Mouse (Mus musculus): Measurements from ENCODE around the gene Cntd1. TPM values are rescaled to one million over a fixed set of nuclear protein-coding genes. Genes with fewer than 3 reads are reported as not detected.
A peak's percentile ranks its signal among the peaks of the same experiment; 100 is the strongest.

The Cntd1 gene
- polyA plus RNA-seq, 1 experiment from 2014 or later: 1.4 TPM

DNA sequence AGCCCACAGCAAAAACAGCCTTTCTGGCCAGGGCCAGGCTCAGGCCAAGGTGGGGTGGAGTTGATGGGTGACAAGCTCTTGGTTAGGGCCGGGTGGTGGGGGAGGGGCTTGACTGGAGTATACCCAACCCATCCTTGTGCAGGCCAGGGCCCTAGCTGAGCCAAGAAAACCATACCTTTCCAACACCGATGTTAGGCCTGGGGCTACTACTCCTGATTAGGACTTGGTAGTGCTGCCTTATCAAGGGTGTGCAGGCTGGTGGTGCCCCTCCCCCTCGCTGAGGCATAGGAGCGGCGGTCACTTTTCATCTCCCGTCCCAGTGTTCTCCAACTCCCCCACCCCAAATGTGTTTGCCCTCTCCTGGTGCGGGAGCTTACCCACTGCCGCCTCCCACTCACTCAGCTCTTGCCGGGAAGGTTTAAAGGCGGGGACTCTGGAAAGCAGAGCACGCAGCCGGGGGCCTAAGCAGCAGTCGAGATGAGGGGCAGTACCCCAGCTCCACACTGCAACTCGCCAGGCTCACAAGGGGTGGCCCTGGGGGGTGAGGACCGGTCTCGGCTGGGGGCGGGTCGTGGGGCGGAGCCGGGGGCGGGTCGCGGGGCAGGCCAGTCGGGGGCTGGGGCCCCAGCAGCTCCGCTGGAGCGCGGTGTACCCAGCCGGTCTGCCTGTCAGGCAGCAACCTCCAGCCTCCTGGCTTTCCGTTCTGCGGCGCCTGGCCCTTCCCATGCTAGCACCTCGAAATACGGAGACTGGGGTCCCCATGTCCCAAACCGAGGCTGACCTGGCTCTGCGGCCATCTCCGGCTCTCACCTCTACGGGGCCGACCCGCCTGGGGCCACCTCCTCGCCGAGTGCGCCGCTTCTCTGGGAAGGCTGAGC lies 18.6 kb upstream of the Cntd1 start, which contains the start of gene Wnk4:
Wnk4 (plus strand) TSS at position 620 of the 878 bp plus-strand sequence.
- 0% methylated on average over 37 of the region's 43 CpGs for WGBS
- Histone ChIP-seq H3K4me3 (peak within 1 kb of the TSS; percentile 42), H3K27me3 (peaks cover 33% of the 10 kb centered on the region), H3K9ac (replicated peaks) (peak within 1 kb of the TSS; percentile 52), H3K27ac (replicated peaks) (no peak within 1 kb of the TSS), H3K36me3 (peaks cover 3% of the 10 kb centered on the region; the same call in 1 of the 2 replicates), H3K9me3 (no peaks in the 10 kb centered on the region), H3K4me2 (replicated peaks) (peak within 1 kb of the TSS; percentile 94), H3K4me1 (peaks cover 21% of the 10 kb centered on the region)
- ATAC-seq (replicated peaks): peak; percentile 70

DNA sequence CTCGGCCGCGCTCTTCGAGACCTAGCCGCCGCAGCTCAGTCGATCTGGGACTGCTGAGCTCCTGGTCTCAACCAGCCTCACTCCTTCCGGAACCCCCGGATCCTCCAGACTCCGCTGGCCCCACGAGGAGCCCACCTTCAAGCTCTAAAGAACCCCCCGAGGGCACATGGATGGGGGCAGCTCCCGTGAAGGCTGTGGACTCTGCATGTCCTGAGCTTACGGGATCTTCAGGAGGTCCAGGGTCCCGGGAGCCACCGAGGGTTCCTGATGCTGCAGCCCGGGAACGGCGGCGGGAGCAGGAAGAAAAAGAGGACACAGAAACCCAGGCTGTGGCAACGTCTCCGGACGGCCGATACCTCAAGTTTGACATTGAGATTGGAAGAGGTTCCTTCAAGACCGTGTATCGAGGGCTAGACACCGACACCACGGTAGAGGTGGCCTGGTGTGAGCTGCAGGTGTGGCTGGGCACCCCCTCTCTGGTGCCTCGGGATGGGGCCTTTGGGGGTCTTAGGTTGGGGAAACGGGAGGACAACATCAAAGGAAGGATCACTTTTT lies 17.9 kb upstream of the Cntd1 start:
- Histone ChIP-seq H3K9ac (replicated peaks) (peak overlapping the region; percentile 52), H3K4me3 (peak overlapping the region; percentile 42), H3K36me3 (peaks cover 3% of the 10 kb centered on the region; the same call in 1 of the 2 replicates), H3K9me3 (no peaks in the 10 kb centered on the region), H3K4me2 (replicated peaks) (peak overlapping the region; percentile 94), H3K4me1 (peaks cover 26% of the 10 kb centered on the region), H3K27me3 (peaks cover 36% of the 10 kb centered on the region), H3K27ac (replicated peaks) (no peak overlapping the region)
- WGBS: 1% methylated on average over 30 of the region's 30 CpGs
- no peak; the same call in 1 of the 2 replicates for ATAC-seq (replicated peaks)

DNA sequence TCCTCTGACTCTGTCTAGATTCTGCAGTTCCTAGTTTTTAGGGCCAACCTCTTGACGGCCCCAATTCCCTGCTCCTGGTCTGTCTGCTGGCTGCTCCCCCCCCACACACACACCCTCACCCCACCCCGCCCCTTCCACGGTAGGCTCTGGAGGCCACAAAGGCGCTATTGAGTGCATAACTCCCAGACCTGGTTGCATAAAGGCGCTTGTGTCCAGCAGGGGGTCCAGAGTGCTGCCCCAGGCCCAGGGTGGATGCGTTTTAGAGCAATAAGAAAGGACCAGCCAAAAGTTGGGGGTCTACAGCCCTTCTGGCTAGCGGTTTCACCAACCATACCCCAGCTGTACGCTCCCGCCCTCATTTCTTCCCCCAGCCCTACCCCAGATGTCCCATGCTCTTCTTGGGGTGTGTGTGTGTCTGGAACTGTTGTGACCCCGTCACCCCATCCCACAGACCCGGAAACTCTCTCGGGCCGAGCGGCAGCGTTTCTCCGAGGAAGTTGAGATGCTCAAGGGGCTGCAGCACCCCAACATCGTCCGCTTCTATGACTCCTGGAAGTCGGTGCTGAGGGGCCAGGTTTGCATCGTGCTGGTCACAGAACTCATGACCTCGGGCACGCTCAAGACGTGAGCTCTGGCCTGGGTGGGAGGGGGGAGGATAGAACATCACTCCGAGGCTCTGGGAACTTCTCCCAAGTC lies 16.4 kb upstream of the Cntd1 start:
- no peak for ATAC-seq (replicated peaks)
- H3K4me3 ChIP-seq: no peak overlapping the region
- no peak overlapping the region for H3K4me2 ChIP-seq (replicated peaks)
- H3K4me1 ChIP-seq: peaks cover 26% of the 10 kb centered on the region
- no peaks in the 10 kb centered on the region for H3K9me3 ChIP-seq
- WGBS: 2% methylated on average over 24 of the region's 24 CpGs
- peaks cover 3% of the 10 kb centered on the region; the same call in 1 of the 2 replicates for H3K36me3 ChIP-seq
- H3K27ac ChIP-seq (replicated peaks): no peak overlapping the region
- H3K27me3 ChIP-seq: peaks cover 45% of the 10 kb centered on the region
- no peak overlapping the region for H3K9ac ChIP-seq (replicated peaks)

- Histone ChIP-seq H3K27ac (replicated peaks) (no peak overlapping the region), H3K9me3 (no peaks in the 10 kb centered on the region), H3K4me1 (peaks cover 26% of the 10 kb centered on the region), H3K27me3 (peaks cover 46% of the 10 kb centered on the region), H3K4me2 (replicated peaks) (no peak overlapping the region), H3K9ac (replicated peaks) (no peak overlapping the region), H3K4me3 (no peak overlapping the region), H3K36me3 (peaks cover 3% of the 10 kb centered on the region; the same call in 1 of the 2 replicates)
- WGBS: 3% methylated on average over 32 of the region's 32 CpGs
- no peak for ATAC-seq (replicated peaks)
Observed at GRCm38 (mm10) chr11:101263138-101263988, 15.4 kb upstream of the Cntd1 start.

- Histone ChIP-seq H3K9ac (replicated peaks) (no peak overlapping the region), H3K27ac (replicated peaks) (no peak overlapping the region), H3K4me3 (no peak overlapping the region), H3K4me2 (replicated peaks) (no peak overlapping the region), H3K27me3 (peaks cover 46% of the 10 kb centered on the region), H3K36me3 (peaks cover 3% of the 10 kb centered on the region; the same call in 1 of the 2 replicates), H3K4me1 (peaks cover 26% of the 10 kb centered on the region), H3K9me3 (no peaks in the 10 kb centered on the region)
- no peak for ATAC-seq (replicated peaks)
- whole genome bisulfite sequencing: 2% methylated on average over 3 of the region's 3 CpGs
Observed at GRCm38 (mm10) chr11:101263989-101264280, 14.9 kb upstream of the Cntd1 start.

DNA sequence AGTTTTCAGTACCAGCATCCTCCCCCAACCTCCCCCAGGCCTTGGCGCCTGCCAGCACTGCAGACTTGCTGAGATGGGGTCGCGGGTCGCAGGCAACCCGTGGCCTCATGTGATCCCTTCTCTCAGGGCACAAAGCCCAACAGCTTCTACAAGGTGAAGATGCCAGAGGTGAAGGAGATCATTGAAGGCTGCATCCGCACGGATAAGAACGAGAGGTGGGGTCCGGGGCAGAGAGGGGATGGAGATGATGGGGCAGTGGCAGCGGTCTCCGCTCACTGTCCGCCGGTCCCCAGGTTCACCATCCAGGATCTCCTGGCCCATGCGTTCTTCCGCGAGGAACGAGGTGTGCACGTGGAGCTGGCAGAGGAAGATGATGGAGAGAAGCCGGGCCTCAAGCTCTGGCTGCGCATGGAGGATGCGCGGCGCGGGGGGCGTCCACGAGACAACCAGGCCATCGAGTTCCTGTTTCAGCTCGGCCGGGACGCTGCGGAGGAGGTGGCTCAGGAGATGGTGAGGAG lies 13.8 kb upstream of the Cntd1 start:
- WGBS: 4% methylated on average over 31 of the region's 31 CpGs
- H3K27ac ChIP-seq (replicated peaks): no peak overlapping the region
- H3K36me3 ChIP-seq: no peaks in the 10 kb centered on the region
- H3K27me3 ChIP-seq: peaks cover 46% of the 10 kb centered on the region
- peaks cover 22% of the 10 kb centered on the region for H3K4me1 ChIP-seq
- no peak for ATAC-seq (replicated peaks)
- H3K4me2 ChIP-seq (replicated peaks): peak overlapping the region; percentile 47
- H3K9me3 ChIP-seq: no peaks in the 10 kb centered on the region
- H3K9ac ChIP-seq (replicated peaks): peak overlapping the region; percentile 37
- H3K4me3 ChIP-seq: peak overlapping the region; percentile 29

- no peaks in the 10 kb centered on the region for H3K36me3 ChIP-seq
- peaks cover 13% of the 10 kb centered on the region for H3K4me1 ChIP-seq
- peak overlapping the region; percentile 29 for H3K4me3 ChIP-seq
- ATAC-seq (replicated peaks): no peak
- H3K4me2 ChIP-seq (replicated peaks): peak overlapping the region; percentile 47
- H3K9me3 ChIP-seq: no peaks in the 10 kb centered on the region
- no peak overlapping the region for H3K27ac ChIP-seq (replicated peaks)
- 19% methylated on average over 6 of the region's 6 CpGs for WGBS
- H3K9ac ChIP-seq (replicated peaks): no peak overlapping the region
- H3K27me3 ChIP-seq: peaks cover 46% of the 10 kb centered on the region
Observed at GRCm38 (mm10) chr11:101265906-101266305, 12.9 kb upstream of the Cntd1 start.

DNA sequence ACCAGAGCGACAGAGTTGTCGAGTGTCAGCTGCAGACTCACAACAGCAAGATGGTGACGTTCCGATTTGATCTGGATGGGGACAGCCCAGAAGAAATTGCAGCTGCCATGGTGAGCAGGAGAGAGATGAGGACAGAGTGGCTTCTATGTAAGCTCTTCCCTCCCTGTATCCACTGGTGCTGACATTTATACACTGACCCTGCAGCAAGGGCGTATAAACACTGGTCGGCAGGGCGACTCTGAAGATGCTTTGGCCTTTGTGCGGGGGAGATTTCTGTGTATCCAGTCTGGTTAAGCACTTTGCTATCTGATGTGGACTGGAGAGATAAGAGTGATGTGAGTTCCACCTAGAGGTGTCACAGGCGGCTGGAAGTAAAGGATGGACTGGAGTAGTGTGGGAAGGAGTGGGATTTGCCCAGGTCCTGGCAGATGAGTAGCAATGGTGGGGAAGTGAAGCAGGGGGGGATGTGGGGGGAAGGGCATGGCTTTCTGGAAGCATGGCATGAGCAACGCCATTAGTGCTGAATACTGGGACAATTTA lies 9.2 kb upstream of the Cntd1 start:
- ATAC-seq (replicated peaks): no peak
- H3K9me3 ChIP-seq: no peaks in the 10 kb centered on the region
- peaks cover 9% of the 10 kb centered on the region for H3K4me1 ChIP-seq
- H3K36me3 ChIP-seq: no peaks in the 10 kb centered on the region
- no peak overlapping the region for H3K9ac ChIP-seq (replicated peaks)
- H3K4me3 ChIP-seq: no peak overlapping the region
- WGBS: 37% methylated on average over 10 of the region's 10 CpGs
- H3K27ac ChIP-seq (replicated peaks): no peak overlapping the region
- no peak overlapping the region for H3K4me2 ChIP-seq (replicated peaks)
- peaks cover 22% of the 10 kb centered on the region for H3K27me3 ChIP-seq

- Histone ChIP-seq H3K4me2 (replicated peaks) (no peak overlapping the region), H3K9ac (replicated peaks) (no peak overlapping the region), H3K4me3 (no peak overlapping the region), H3K4me1 (peaks cover 13% of the 10 kb centered on the region), H3K27me3 (0 out of 2 replicates have a peak, but pooled peaks cover 4% of the 10 kb centered on the region), H3K9me3 (no peaks in the 10 kb centered on the region), H3K36me3 (no peaks in the 10 kb centered on the region), H3K27ac (replicated peaks) (no peak overlapping the region)
- 86% methylated on average over 3 of the region's 3 CpGs for WGBS
- no peak for ATAC-seq (replicated peaks)
Observed at GRCm38 (mm10) chr11:101272446-101272845, 6.4 kb upstream of the Cntd1 start.

DNA sequence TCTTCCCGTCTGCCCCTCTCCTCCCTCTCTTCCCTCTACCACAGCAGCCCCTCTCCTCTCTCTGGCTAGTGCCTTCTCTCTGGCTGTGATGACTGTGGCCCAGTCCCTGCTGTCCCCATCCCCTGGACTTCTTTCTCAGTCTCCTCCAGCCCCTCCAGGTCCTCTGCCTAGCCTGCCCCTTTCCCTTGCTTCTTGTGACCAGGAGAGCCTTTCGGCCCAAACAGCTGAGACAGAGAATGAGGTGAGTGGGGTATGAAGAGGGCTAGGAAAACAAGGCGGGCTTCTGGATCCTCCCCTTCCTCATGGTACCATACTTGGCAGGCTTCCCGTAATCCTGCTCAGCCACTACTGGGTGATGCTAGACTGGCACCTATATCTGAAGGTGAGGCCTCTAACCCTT lies 3.5 kb upstream of the Cntd1 start:
- Histone ChIP-seq H3K27ac (replicated peaks) (no peak overlapping the region), H3K4me2 (replicated peaks) (no peak overlapping the region), H3K4me3 (no peak overlapping the region), H3K4me1 (peaks cover 28% of the 10 kb centered on the region), H3K9ac (replicated peaks) (no peak overlapping the region), H3K9me3 (no peaks in the 10 kb centered on the region), H3K36me3 (no peaks in the 10 kb centered on the region), H3K27me3 (no peaks in the 10 kb centered on the region)
- 75% methylated on average over 4 of the region's 4 CpGs for WGBS
- no peak for ATAC-seq (replicated peaks)
